Mouse (Mus musculus) testis, adult 2 months (tissue): ENCODE data around the gene Ctu2.

Experiments
- CTCF ChIP-seq: fragments of 200-500 bp; IDR thresholded peaks from 2 replicates; pipeline ENCODE4 v1.5.1; 2012; ENCODE audit warnings: low read depth, mild to moderate bottlenecking, inconsistent platforms, low read length, moderate library complexity; ENCODE audit not compliant: control insufficient read depth, insufficient read depth, insufficient replicate concordance
- POLR2A ChIP-seq: fragments of 200-500 bp; IDR thresholded peaks from 2 replicates; pipeline ENCODE4 v1.6.1; 2012; ENCODE audit warnings: low read depth, mild to moderate bottlenecking, inconsistent platforms, low read length, moderate library complexity; ENCODE audit not compliant: control insufficient read depth

- peak; percentile 60; the same call in 1 of the 2 replicates for TF ChIP-seq CTCF
- TF ChIP-seq POLR2A, result no peak
Measured at GRCm38 (mm10) chr8:122435375-122435774, 40.6 kb upstream of the Ctu2 start.
